Mouse (Mus musculus): ENCODE results near the gene Ola1. TPM values are rescaled to one million over a fixed set of nuclear protein-coding genes. Genes with fewer than 3 reads are reported as not detected.

Gene Ola1
- polyA plus RNA-seq, 1 experiment from 2014 or later: 99.2 TPM

DNA sequence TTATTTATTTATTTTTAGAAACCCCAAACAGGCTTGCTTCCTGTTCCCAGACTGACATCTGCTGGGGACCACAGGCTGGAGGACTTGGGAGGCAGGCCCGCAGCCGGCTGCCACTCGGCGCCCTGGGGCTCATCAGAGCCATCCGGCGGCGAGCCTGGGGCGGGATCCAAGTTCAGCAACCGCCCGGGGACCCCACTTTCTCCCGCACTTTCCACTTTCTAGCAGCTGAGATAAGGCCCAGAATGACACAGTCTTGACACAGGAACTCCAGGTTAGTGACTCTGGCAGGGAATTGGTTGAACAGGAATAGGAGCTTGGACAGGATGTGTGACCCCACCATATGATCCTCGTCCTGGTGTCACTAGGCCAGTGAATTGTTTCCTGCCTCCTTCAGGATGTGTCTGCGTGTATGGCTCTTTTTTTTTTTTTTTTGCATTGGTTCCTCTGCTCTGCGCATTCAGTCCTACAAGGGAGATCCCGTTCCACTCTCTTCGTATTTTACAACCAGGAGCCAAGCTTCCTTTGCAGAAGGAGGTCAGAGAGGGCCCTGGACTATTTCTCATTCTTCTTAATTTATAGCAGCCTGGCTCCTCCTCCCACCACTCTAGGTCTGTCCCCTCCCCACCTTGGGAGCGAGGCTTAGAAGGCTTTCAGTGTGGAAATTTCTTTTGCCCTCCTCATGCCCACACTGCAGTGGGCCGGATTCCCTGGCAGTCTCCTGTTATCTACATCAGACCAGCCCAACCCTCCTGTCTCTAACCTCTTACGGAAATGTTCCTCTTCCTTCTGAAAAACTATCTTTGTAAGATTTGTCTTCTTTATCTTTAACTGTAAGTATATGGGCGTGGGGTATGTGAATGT is 152.2 kb downstream of the Ola1 start:
- no peak overlapping the region for H3K27ac ChIP-seq (ENCODE audit: low read depth, low read length)
- H3K36me3 ChIP-seq (ENCODE audit: control insufficient read depth, insufficient read depth, low read length): no peaks in the 10 kb centered on the region
- no peaks in the 10 kb centered on the region for H3K27me3 ChIP-seq (ENCODE audit: control insufficient read depth, insufficient read depth, low read length)
- no peaks in the 10 kb centered on the region for H3K9me3 ChIP-seq (ENCODE audit: control insufficient read depth, low read length)
- no peak overlapping the region for H3K4me3 ChIP-seq (ENCODE audit: low read depth, low read length)
- H3K4me2 ChIP-seq: no peak overlapping the region
- no peak overlapping the region for H3K9ac ChIP-seq (ENCODE audit: low read length)
- peak; percentile 85 for DNase-seq (ENCODE audit: low spot score, missing footprints)
- ATAC-seq (ENCODE audit: low FRiP score): no peak
- no peaks in the 10 kb centered on the region for H3K4me1 ChIP-seq (ENCODE audit: control insufficient read depth, insufficient read depth, low read length)
- WGBS: 42% methylated on average over 20 of the region's 20 CpGs

DNA sequence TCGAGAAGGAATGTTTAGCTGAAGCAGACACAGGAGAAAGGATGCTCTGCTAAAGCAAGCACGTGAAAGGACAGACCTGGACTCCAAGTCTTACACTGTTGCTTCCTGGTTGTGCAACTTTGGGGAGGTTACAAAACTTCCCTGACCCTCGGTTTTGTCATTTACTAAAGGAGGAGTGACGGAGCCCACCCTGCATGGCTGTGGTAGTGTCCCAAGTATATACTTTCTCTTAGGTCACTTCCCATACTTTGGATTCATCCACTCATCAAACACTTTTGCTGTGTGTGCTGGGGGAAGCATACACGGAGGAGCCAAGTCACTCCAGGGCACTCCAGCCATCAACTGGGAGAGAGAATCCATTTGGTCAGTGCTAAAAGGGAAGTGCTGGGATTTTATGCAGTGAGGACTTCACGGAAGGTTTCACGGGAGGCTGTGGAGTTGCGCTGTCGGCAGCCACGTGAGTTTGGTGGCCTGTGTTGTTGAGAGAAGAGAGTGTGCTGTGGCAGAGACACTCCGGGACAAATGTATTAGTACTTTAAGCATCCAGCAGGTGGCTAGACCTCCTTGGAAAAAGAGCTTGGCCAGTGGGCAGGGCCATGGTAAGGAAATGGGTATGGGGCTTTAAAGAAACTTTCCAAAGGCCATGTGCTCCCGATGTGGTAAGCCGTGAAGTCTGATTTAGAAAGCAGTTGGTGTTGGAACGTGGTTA is 154.7 kb downstream of the Ola1 start:
- 83% methylated on average over 14 of the region's 14 CpGs for WGBS

DNA sequence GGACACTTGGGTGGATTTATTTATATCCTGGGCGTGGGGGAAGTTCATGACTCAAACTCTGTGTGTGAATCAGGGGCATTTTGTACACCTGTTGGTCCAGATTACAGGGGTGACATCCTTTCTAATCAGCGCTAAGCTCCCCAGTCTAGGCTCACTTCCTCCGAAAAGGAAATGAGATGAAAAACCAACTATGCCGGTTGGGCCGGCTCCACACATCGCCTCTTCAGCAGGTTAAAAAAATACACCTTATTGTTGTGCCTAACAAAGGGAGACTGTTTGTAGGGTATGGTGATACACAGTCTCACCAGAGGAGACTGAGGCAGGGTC is 158.5 kb downstream of the Ola1 start:
- no peaks in the 10 kb centered on the region for H3K9me3 ChIP-seq (ENCODE audit: control insufficient read depth, low read length)
- no peaks in the 10 kb centered on the region for H3K36me3 ChIP-seq (ENCODE audit: control insufficient read depth, insufficient read depth, low read length)
- H3K9ac ChIP-seq (ENCODE audit: low read length): no peak overlapping the region
- no peak overlapping the region for H3K4me2 ChIP-seq
- no peak overlapping the region for H3K4me3 ChIP-seq (ENCODE audit: low read depth, low read length)
- DNase-seq (ENCODE audit: low spot score, missing footprints) (no peak), ATAC-seq (ENCODE audit: low FRiP score) (no peak)
- H3K27me3 ChIP-seq (ENCODE audit: control insufficient read depth, insufficient read depth, low read length): no peaks in the 10 kb centered on the region
- no peak overlapping the region for H3K27ac ChIP-seq (ENCODE audit: low read depth, low read length)
- 82% methylated on average over 6 of the region's 6 CpGs for WGBS
- no peaks in the 10 kb centered on the region for H3K4me1 ChIP-seq (ENCODE audit: control insufficient read depth, insufficient read depth, low read length)

More for the DNA sequence above, 154.7 kb downstream of the Ola1 start:
- Histone ChIP-seq H3K36me3 (ENCODE audit: control insufficient read depth, insufficient read depth, low read length) (no peaks in the 10 kb centered on the region), H3K9ac (ENCODE audit: low read length) (no peak overlapping the region), H3K9me3 (ENCODE audit: control insufficient read depth, low read length) (no peaks in the 10 kb centered on the region), H3K27ac (ENCODE audit: low read depth, low read length) (no peak overlapping the region), H3K27me3 (ENCODE audit: control insufficient read depth, insufficient read depth, low read length) (no peaks in the 10 kb centered on the region), H3K4me2 (no peak overlapping the region), H3K4me1 (ENCODE audit: control insufficient read depth, insufficient read depth, low read length) (no peaks in the 10 kb centered on the region), H3K4me3 (ENCODE audit: low read depth, low read length) (no peak overlapping the region)
- DNase-seq (ENCODE audit: low spot score, missing footprints) (peak; percentile 75), ATAC-seq (ENCODE audit: low FRiP score) (no peak)

DNA sequence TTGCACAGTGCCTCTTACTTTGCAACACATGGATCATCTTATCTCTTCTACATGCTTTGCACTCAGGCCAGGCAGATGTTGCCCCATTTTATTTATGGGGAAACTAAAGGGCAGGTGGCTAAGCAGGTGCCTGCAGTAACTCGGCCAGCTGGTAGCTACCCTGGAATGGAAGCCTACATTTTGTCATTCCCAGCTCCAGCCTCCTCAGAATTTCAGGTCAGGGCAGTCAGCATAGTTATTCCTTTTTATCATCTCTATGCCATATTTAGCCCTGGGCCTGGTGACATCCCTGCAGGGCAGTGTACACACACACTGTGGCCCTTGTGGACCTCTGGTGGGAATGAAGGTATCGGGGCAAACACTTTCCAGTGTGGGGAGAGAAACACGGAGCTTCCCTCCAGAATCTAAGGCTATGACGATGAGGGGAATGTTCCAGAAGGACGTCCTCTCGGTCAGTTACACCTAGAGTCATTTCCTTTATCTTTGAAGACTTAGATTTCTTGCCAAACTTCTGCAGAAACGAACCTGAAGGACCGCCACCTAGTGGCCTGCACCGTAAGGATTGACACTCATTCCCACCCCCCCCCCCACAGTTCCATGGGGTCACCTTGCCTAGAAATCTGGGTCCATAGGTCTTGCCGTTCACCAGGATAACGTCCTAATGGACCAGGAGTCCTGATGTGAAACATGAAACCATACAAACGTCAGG is 159.0 kb downstream of the Ola1 start:
- Histone ChIP-seq H3K27ac (ENCODE audit: low read depth, low read length) (no peak overlapping the region), H3K9ac (ENCODE audit: low read length) (no peak overlapping the region), H3K4me1 (ENCODE audit: control insufficient read depth, insufficient read depth, low read length) (no peaks in the 10 kb centered on the region), H3K4me3 (ENCODE audit: low read depth, low read length) (no peak overlapping the region), H3K9me3 (ENCODE audit: control insufficient read depth, low read length) (no peaks in the 10 kb centered on the region; the same call in 1 of the 2 replicates), H3K27me3 (ENCODE audit: control insufficient read depth, insufficient read depth, low read length) (no peaks in the 10 kb centered on the region), H3K4me2 (no peak overlapping the region), H3K36me3 (ENCODE audit: control insufficient read depth, insufficient read depth, low read length) (no peaks in the 10 kb centered on the region)
- DNase-seq (ENCODE audit: low spot score, missing footprints): no peak
- 48% methylated on average over 12 of the region's 12 CpGs for WGBS
- ATAC-seq (ENCODE audit: low FRiP score): no peak

DNA sequence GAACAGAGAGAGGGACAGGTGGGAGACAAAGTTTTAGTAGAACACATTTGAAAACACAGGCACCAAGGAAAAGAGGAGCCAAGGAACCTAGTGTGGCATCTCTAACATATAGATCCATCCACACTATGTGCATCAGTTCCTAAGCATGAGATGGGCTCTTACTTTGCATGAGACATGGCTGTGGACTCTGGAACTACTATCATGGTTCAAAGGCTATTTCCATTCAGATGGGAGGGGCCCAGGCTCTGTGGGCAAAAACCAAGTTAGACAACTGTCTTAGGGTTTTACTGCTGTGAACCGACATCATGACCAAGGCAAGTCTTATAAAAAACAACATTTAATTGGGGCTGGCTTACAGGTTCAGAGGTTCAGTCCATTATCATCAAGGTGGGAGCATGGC is 160.4 kb downstream of the Ola1 start:
- Histone ChIP-seq H3K9me3 (ENCODE audit: control insufficient read depth, low read length) (no peaks in the 10 kb centered on the region; the same call in 1 of the 2 replicates), H3K27me3 (ENCODE audit: control insufficient read depth, insufficient read depth, low read length) (no peaks in the 10 kb centered on the region), H3K9ac (ENCODE audit: low read length) (no peak overlapping the region), H3K36me3 (ENCODE audit: control insufficient read depth, insufficient read depth, low read length) (no peaks in the 10 kb centered on the region), H3K4me3 (ENCODE audit: low read depth, low read length) (no peak overlapping the region), H3K4me1 (ENCODE audit: control insufficient read depth, insufficient read depth, low read length) (no peaks in the 10 kb centered on the region), H3K4me2 (no peak overlapping the region), H3K27ac (ENCODE audit: low read depth, low read length) (no peak overlapping the region)
- DNase-seq (ENCODE audit: low spot score, missing footprints) (no peak), ATAC-seq (ENCODE audit: low FRiP score) (no peak)
- 100% methylated on average over 1 of the region's 1 CpGs for WGBS

DNA sequence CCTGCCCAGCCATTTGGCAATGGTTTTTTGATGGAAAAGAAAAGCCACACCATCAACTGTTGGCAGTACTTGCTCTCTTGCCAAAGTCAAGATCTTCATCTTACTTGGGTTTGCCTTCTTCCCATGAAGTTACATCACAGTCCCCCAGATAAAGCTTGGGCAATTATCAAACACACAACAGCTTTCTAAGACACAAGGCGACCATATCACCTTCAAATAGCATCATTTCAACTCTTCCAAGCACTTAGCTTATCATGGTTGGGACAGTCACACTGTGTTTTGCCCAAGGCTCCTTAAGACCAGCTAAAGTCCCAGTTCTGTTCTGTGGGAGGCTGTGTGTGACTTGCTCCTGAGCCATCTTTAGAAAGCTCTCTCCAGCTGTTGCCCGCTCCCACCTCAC is 161.1 kb downstream of the Ola1 start:
- 85% methylated on average over 2 of the region's 2 CpGs for WGBS
- Histone ChIP-seq H3K4me3 (ENCODE audit: low read depth, low read length) (no peak overlapping the region), H3K36me3 (ENCODE audit: control insufficient read depth, insufficient read depth, low read length) (no peaks in the 10 kb centered on the region), H3K9ac (ENCODE audit: low read length) (no peak overlapping the region), H3K4me1 (ENCODE audit: control insufficient read depth, insufficient read depth, low read length) (no peaks in the 10 kb centered on the region), H3K4me2 (no peak overlapping the region), H3K27me3 (ENCODE audit: control insufficient read depth, insufficient read depth, low read length) (no peaks in the 10 kb centered on the region), H3K27ac (ENCODE audit: low read depth, low read length) (no peak overlapping the region), H3K9me3 (ENCODE audit: control insufficient read depth, low read length) (no peaks in the 10 kb centered on the region; the same call in 1 of the 2 replicates)
- ATAC-seq (ENCODE audit: low FRiP score) (no peak), DNase-seq (ENCODE audit: low spot score, missing footprints) (no peak)

DNA sequence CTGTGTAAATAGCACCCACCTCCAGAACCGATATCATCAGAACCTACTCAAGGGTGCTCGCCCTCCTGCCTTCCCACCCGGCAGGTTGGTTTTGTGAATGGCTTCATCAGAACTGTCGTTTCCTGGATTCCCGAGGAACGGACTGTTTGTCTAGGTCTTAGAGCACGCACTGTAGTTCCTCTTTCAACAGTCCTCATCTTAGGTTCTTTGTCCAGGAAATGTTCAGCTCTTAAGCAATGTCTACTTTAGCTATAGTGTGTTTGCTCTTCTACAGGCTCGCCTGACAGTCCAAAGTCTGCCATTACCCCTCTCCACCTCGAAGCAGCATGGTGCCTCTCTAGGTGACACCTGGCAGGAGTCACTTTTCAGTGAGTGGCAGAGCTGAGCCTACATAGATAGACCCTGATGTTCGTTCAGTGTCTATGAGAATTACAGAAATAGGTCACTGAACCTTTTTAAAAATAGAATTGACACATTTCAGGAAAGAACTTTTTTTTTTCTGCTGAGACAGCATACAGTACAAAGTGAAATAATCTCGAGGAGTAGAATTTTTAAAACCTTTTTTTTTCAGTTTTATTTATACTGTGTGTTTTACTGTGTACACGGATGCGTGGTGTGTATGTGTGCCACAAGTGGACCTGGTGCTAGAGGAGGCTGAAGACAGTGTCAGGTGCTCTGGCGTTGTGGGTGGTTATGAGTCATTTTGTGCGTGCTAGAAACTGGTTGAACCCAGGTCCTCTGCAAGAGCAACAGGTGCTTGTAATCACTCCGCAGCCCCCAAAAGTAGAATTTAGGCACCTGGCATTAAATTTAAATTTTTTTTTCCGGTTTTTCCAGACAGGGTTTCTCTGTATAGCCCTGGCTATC is 162.4 kb downstream of the Ola1 start:
- Histone ChIP-seq H3K27me3 (ENCODE audit: control insufficient read depth, insufficient read depth, low read length) (no peaks in the 10 kb centered on the region), H3K4me3 (ENCODE audit: low read depth, low read length) (no peak overlapping the region), H3K9ac (ENCODE audit: low read length) (no peak overlapping the region), H3K9me3 (ENCODE audit: control insufficient read depth, low read length) (no peaks in the 10 kb centered on the region; the same call in 1 of the 2 replicates), H3K36me3 (ENCODE audit: control insufficient read depth, insufficient read depth, low read length) (no peaks in the 10 kb centered on the region), H3K27ac (ENCODE audit: low read depth, low read length) (no peak overlapping the region), H3K4me1 (ENCODE audit: control insufficient read depth, insufficient read depth, low read length) (no peaks in the 10 kb centered on the region), H3K4me2 (no peak overlapping the region)
- ATAC-seq (ENCODE audit: low FRiP score): no peak
- 87% methylated on average over 17 of the region's 17 CpGs for WGBS
- DNase-seq (ENCODE audit: low spot score, missing footprints): no peak

DNA sequence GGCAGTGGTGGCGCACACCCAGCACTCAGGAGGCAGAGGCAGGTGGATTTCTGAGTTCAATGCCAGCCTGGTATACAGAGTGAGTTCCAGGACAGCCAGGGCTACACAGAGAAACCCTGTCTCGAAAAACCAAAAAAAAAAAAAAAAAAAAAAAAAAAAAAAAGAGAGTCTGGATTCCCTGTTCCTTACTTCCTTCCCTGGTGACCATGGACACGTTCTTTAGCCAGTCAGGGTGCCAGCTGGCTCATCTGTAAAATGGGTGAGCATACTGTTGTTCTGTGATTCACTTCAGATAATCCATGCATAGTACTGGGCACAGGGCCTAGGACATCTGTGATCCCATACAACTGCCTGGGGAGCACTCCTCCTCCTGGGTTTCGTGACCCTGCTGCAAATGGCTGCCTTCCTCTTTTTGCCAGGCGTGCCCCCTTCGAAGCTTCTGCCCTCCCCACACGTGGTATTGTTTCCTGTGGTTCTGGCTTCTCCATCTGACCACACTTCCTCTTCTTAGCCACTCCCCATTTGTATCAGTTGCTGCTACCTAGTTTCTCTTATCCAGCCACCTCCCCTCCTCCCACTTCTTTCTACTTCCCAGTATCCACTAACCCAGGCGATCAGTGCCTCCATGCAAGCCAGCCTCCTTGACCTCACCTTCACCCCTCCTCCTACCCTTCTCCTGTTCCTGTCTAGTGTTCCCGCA is 164.8 kb downstream of the Ola1 start:
- H3K36me3 ChIP-seq (ENCODE audit: control insufficient read depth, insufficient read depth, low read length): no peaks in the 10 kb centered on the region
- H3K4me2 ChIP-seq: no peak overlapping the region
- H3K4me3 ChIP-seq (ENCODE audit: low read depth, low read length): no peak overlapping the region
- H3K27ac ChIP-seq (ENCODE audit: low read depth, low read length): no peak overlapping the region
- DNase-seq (ENCODE audit: low spot score, missing footprints) (peak; percentile 59), ATAC-seq (ENCODE audit: low FRiP score) (no peak)
- WGBS: 88% methylated on average over 9 of the region's 9 CpGs
- no peaks in the 10 kb centered on the region for H3K27me3 ChIP-seq (ENCODE audit: control insufficient read depth, insufficient read depth, low read length)
- H3K9ac ChIP-seq (ENCODE audit: low read length): no peak overlapping the region
- no peaks in the 10 kb centered on the region for H3K4me1 ChIP-seq (ENCODE audit: control insufficient read depth, insufficient read depth, low read length)
- H3K9me3 ChIP-seq (ENCODE audit: control insufficient read depth, low read length): no peaks in the 10 kb centered on the region; the same call in 1 of the 2 replicates
